Mouse (Mus musculus) liver, postnatal 0 days (tissue): ENCODE results near the gene Tdrd5. TPM values are rescaled to one million over a fixed set of nuclear protein-coding genes. Genes with fewer than 3 reads are reported as not detected.
A peak's percentile ranks its signal among the peaks of the same experiment; 100 is the strongest.
"Not testable (repeated sequence)": the region's sequence is repeated elsewhere in the genome, so short reads cannot be mapped to it uniquely, and the experiment has no call there.

ENCODE experiments used
- ATAC-seq: fragments of 200-750 bp; cut with Nextera tagmentation; 2 replicates; pipeline ENCODE4 v1.8.0; 2017; ENCODE audit warnings: mild to moderate bottlenecking, moderate library complexity
- DNase-seq: peaks from one replicate; pipeline ENCODE4 v3.0.0-alpha.2; 2016
- H3K27ac ChIP-seq: fragments of 300-500 bp; sonication (generic); 2 replicates; pipeline ENCODE4 v1.5.1; 2014; ENCODE audit warnings: antibody characterized with exemption, moderate library complexity, mild to moderate bottlenecking, low read depth
- H3K27me3 ChIP-seq: fragments of 300-500 bp; sonication (generic); 2 replicates; pipeline ENCODE4 v1.6.1; 2014; ENCODE audit warnings: low read length, control low read depth, mixed read lengths; ENCODE audit not compliant: insufficient read depth
- H3K36me3 ChIP-seq: fragments of 300-500 bp; sonication (generic); replicated peaks from 2 replicates; pipeline ENCODE4 v1.6.1; 2014; ENCODE audit warnings: mild to moderate bottlenecking, control low read depth, low read length, moderate library complexity, mixed read lengths; ENCODE audit not compliant: insufficient read depth
- H3K4me1 ChIP-seq: fragments of 300-500 bp; sonication (generic); 2 replicates; pipeline ENCODE4 v1.6.1; 2014; ENCODE audit warnings: antibody characterized with exemption, mild to moderate bottlenecking, control low read depth; ENCODE audit not compliant: insufficient read depth
- H3K4me2 ChIP-seq: fragments of 300-500 bp; sonication (generic); 2 replicates; pipeline ENCODE4 v1.6.1; 2014; ENCODE audit warnings: low read depth, mild to moderate bottlenecking, low read length, moderate library complexity, mixed read lengths
- H3K4me3 ChIP-seq: fragments of 300-500 bp; sonication (generic); 2 replicates; pipeline ENCODE4 v1.5.1; 2014; ENCODE audit warnings: low read depth, low read length
- H3K9ac ChIP-seq: fragments of 300-500 bp; sonication (generic); replicated peaks from 2 replicates; pipeline ENCODE4 v1.6.1; 2014; ENCODE audit warnings: mild to moderate bottlenecking, moderate library complexity
- H3K9me3 ChIP-seq: fragments of 300-500 bp; sonication (generic); 2 replicates; pipeline ENCODE4 v1.6.1; 2016; ENCODE audit warnings: mild to moderate bottlenecking, control low read depth, low read length, mixed read lengths
- CTCF ChIP-seq: sonication (generic); IDR thresholded peaks from 2 replicates; pipeline ENCODE4 v1.5.1; 2016; ENCODE audit warnings: antibody characterized with exemption, low read depth
- EP300 ChIP-seq: IDR thresholded peaks from 2 replicates; pipeline ENCODE4 v1.6.1; 2016; ENCODE audit warnings: antibody characterized with exemption, low read depth, mild to moderate bottlenecking
- WGBS: fragments of 180-500 bp; shearing (Covaris S2); extraction: QIAGEN DNeasy Blood & Tissue Kit; methylation state at CpG from one replicate; pipeline ENCODE4 v1.1.7; 2014; ENCODE audit not compliant: insufficient replicate concordance; 5-methylcytosine and 5-hydroxymethylcytosine counted together
- polyA plus RNA-seq: library from polyadenylated mRNA; unstranded; fragments of >200 nt; fragmentation: Nextera tagmentation; extraction: Ambion mirVana; gene quantifications from 2 replicates; pipeline ENCODE4 v1.2.1, GENCODE M21; 2015

Tdrd5 gene
- polyA plus RNA-seq, 1 experiment from 2014 or later: not detected

DNA sequence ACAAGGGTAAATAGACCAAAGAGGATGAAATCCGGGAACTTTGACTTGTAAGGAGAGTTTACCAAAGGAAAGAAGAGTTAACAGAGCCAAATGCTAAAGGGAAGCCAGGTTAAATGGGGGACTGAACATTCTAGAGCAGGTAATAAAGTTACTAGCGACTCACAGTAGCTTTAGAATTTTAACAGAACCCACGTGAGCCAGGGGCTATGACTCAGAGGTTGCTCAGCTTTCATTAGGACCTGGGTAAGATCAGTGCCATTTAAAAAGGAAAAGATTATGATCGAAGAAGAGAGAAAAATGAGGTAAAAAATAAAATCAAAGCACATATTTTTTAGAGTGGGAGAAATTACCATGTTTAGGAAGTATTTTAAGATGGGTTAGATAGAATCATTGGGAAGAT is 37.4 kb upstream of the Tdrd5 start:
- H3K9ac ChIP-seq: no peak overlapping the region
- TF ChIP-seq EP300 (no peak), CTCF (no peak)
- DNase-seq (no peak), ATAC-seq (no peak)
- H3K36me3 ChIP-seq: no peaks in the 10 kb centered on the region
- no peaks in the 10 kb centered on the region for H3K4me1 ChIP-seq
- no peaks in the 10 kb centered on the region for H3K9me3 ChIP-seq
- H3K27me3 ChIP-seq: no peaks in the 10 kb centered on the region
- H3K4me2 ChIP-seq: no peak overlapping the region
- H3K27ac ChIP-seq: no peak overlapping the region
- no peak overlapping the region for H3K4me3 ChIP-seq
- 57% methylated on average over 4 of the region's 4 CpGs for WGBS

DNA sequence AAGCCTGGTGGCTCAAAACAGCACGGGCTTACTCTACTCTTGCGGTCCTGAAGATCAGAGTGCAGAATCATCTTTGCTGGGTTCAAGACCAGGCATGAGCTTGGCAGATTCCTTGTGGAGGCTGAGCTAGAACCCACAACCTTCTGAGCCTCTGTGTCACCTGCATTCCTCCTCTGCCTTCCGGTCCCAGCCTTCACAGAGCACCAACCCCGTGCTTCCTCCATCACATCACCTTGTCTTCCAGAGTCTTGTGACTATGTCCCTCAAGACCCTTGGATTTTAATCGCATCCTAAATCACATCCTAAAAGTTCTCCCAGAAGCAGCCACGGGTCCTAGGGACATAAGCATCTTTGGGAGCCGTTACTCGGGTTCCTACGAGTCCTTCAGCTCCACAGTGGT is 19.7 kb upstream of the Tdrd5 start:
- H3K4me1 ChIP-seq: no peaks in the 10 kb centered on the region
- no peaks in the 10 kb centered on the region for H3K36me3 ChIP-seq
- ATAC-seq (no peak), DNase-seq (no peak)
- H3K27me3 ChIP-seq: no peaks in the 10 kb centered on the region
- TF ChIP-seq CTCF (no peak), EP300 (no peak)
- H3K9me3 ChIP-seq: no peaks in the 10 kb centered on the region
- 81% methylated on average over 9 of the region's 9 CpGs for WGBS
- H3K4me2 ChIP-seq: no peak overlapping the region
- no peak overlapping the region for H3K4me3 ChIP-seq
- no peak overlapping the region for H3K9ac ChIP-seq
- H3K27ac ChIP-seq: no peak overlapping the region

DNA sequence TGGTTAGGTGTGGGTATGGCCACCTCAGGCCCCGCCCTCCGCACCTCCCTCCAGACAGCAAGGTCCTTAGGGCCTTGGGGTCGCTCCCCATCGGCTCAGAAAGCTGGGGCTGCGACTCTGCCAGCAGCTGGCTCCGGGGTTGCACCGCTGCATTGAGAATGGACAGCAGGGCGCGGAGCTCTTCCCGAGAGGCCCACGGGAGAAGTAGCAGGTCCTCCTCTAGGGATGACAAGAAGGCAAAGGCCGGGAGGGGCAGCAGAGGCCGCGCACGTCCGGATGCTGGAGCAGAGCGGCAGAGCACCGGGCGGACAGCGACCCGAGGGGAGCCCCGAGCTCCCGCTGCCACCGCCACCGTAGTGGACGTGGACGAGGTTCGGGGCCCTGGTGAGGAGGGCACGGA is 7.2 kb upstream of the Tdrd5 start, which contains the start of gene Nphs2:
Gene Nphs2 (plus strand): TSS at position 98 of the 400 bp plus-strand sequence.
- Histone ChIP-seq H3K27me3 (peaks cover 26% of the 10 kb centered on the region), H3K4me2 (peak within 1 kb of the TSS; percentile 29; the same call in 1 of the 2 replicates), H3K9ac (no peak within 1 kb of the TSS), H3K4me1 (peaks cover 2% of the 10 kb centered on the region; the same call in 1 of the 2 replicates), H3K4me3 (0 out of 2 replicates have a peak within 1 kb of the TSS, but pooled peaks have one; percentile 4), H3K36me3 (no peaks in the 10 kb centered on the region), H3K9me3 (no peaks in the 10 kb centered on the region), H3K27ac (no peak within 1 kb of the TSS)
- ATAC-seq: no peak
- TF ChIP-seq CTCF (0 out of 2 replicates have a peak, but pooled peaks have one; percentile 5), EP300 (no peak)
- DNase-seq: peak; percentile 17
- 4% methylated on average over 29 of the region's 29 CpGs for WGBS

DNA sequence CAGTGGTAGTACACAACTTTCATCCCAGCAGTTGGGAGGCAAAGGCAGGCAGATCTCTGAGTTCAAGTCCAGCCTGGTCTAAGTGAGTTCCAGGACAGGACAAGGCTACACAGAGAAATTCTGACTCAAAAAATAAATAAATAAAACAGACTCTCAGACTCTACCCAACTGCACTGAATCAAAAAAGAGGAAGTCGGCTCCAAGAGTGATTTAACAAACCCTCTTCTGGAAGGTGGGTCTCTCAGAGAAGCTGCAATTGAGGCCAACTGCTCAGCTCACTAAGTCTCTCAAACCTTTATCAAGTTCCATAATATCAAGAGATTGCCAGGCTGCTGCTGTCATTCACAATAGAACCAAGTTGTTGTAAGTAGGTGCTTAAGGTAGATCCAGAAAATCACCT is 5.1 kb upstream of the Tdrd5 start:
- 27% methylated on average over 1 of the region's 1 CpGs for WGBS
- ATAC-seq: no peak
- peaks cover 3% of the 10 kb centered on the region; the same call in 1 of the 2 replicates for H3K4me1 ChIP-seq
- no peak overlapping the region for H3K4me3 ChIP-seq
- no peak for DNase-seq
- H3K27ac ChIP-seq: no peak overlapping the region
- no peak for TF ChIP-seq CTCF
- TF ChIP-seq EP300: no peak
- H3K36me3 ChIP-seq: no peaks in the 10 kb centered on the region
- H3K9ac ChIP-seq: no peak overlapping the region
- H3K4me2 ChIP-seq: no peak overlapping the region
- peaks cover 32% of the 10 kb centered on the region for H3K27me3 ChIP-seq
- H3K9me3 ChIP-seq: no peaks in the 10 kb centered on the region

DNA sequence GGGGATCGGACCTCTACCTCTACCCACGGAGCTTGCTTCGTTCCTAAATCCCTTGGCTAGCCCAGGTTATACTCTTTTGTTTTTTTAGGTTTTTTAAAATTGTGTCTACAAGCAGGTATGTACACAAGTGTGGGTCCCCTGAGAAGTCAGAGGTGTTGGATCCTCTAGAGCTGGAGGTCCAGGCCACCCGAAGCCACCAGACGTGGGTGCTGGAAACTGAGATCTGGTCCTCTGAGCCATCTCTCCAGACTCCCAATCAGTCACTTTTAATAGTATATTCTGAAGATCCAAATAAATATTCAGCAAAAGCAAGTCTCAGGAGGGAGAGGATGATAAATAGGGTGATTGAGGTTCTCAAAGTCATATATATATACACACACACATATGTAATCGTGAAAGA is 13.4 kb downstream of the Tdrd5 start:
- ATAC-seq (no peak), DNase-seq (no peak)
- no peak overlapping the region for H3K4me3 ChIP-seq
- no peaks in the 10 kb centered on the region for H3K27me3 ChIP-seq
- H3K4me1 ChIP-seq: no peaks in the 10 kb centered on the region
- no peaks in the 10 kb centered on the region for H3K9me3 ChIP-seq
- H3K9ac ChIP-seq: no peak overlapping the region
- TF ChIP-seq EP300: no peak
- no peak for TF ChIP-seq CTCF
- no peaks in the 10 kb centered on the region for H3K36me3 ChIP-seq
- H3K4me2 ChIP-seq: no peak overlapping the region
- 93% methylated on average over 6 of the region's 6 CpGs for WGBS
- no peak overlapping the region for H3K27ac ChIP-seq

DNA sequence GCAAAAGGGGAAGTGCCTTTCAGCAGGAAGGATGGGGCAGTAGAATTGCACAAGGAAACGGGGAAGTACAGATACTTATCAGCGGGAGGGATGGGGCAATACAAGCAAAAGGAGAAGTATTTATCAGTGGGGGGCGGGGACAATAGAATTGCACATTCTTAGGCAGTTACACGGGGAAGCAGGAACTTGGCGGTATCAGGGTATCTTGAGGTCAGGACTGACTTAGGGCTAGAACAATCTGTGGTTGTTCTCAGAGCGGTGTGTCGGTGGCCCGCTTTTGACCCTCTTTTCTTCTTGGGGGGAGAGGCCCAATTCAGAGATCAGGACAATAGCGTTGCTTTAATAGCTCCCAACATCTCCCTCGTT is 14.3 kb downstream of the Tdrd5 start:
- not testable (repeated sequence) for H3K4me1 ChIP-seq, ATAC-seq, H3K36me3 ChIP-seq, H3K4me3 ChIP-seq, H3K9me3 ChIP-seq, H3K9ac ChIP-seq, H3K27ac ChIP-seq, H3K27me3 ChIP-seq, DNase-seq, H3K4me2 ChIP-seq
- 33% methylated on average over 9 of the region's 10 CpGs for WGBS
